Mouse (Mus musculus) embryo, embryonic 9.5 days (tissue): ENCODE results near the gene Cybb.
"Not testable (repeated sequence)": the region's sequence is repeated elsewhere in the genome, so short reads cannot be mapped to it uniquely, and the experiment has no call there.

Experiments used
- DNase-seq: peaks from one replicate; pipeline ENCODE4 v3.0.0-alpha.2; 2017; ENCODE audit errors: extremely low spot score

The Cybb gene

GRCm38 (mm10) chrX:9487671-9488070 is at the start of gene Cybb:
Gene Cybb (minus strand): TSS chrX:9487771.
- no peak for DNase-seq

- no peak for DNase-seq
These were observed 49.3 kb upstream of the Cybb start for GRCm38 (mm10) chrX:9536881-9537280.

- peak; percentile 25 for DNase-seq
These were observed 32.4 kb upstream of the Cybb start for GRCm38 (mm10) chrX:9519969-9520368.

- not testable (repeated sequence) for DNase-seq
These were observed 30.0 kb upstream of the Cybb start for GRCm38 (mm10) chrX:9517531-9517930.

- not testable (repeated sequence) for DNase-seq
These were observed 12.5 kb downstream of the Cybb start for GRCm38 (mm10) chrX:9475036-9475435.

GRCm38 (mm10) chrX:9474440-9474839 is 13.1 kb downstream of the Cybb start:
- no peak for DNase-seq

- no peak for DNase-seq
These were observed 13.8 kb downstream of the Cybb start for GRCm38 (mm10) chrX:9473768-9474167.

GRCm38 (mm10) chrX:9470811-9471388 is 16.7 kb downstream of the Cybb start:
- no peak for DNase-seq

- no peak for DNase-seq
These were observed 18.5 kb downstream of the Cybb start for GRCm38 (mm10) chrX:9469100-9469499.

GRCm38 (mm10) chrX:9467020-9467419 is 20.6 kb downstream of the Cybb start:
- no peak for DNase-seq

GRCm38 (mm10) chrX:9465890-9466289 is 21.7 kb downstream of the Cybb start:
- DNase-seq, result no peak

GRCm38 (mm10) chrX:9462671-9463070 is 24.9 kb downstream of the Cybb start:
- no peak for DNase-seq

GRCm38 (mm10) chrX:9461399-9461798 is 26.2 kb downstream of the Cybb start:
- DNase-seq, result no peak

- no peak for DNase-seq
These were observed 27.1 kb downstream of the Cybb start for GRCm38 (mm10) chrX:9460387-9460930.

GRCm38 (mm10) chrX:9452375-9452774 is 35.2 kb downstream of the Cybb start:
- DNase-seq, result no peak

GRCm38 (mm10) chrX:9447284-9447683 is 40.3 kb downstream of the Cybb start:
- no peak for DNase-seq

GRCm38 (mm10) chrX:9441102-9441501 is 46.5 kb downstream of the Cybb start:
- DNase-seq, result no peak

- no peak for DNase-seq
These were observed 47.0 kb downstream of the Cybb start for GRCm38 (mm10) chrX:9440556-9440955.

- no peak for DNase-seq
These were observed 48.3 kb downstream of the Cybb start for GRCm38 (mm10) chrX:9439257-9439656.

GRCm38 (mm10) chrX:9413889-9414288 is 73.7 kb downstream of the Cybb start:
- no peak for DNase-seq
